Mouse (Mus musculus): ENCODE measurements around the gene Dennd1b. TPM values are rescaled to one million over a fixed set of nuclear protein-coding genes. Genes with fewer than 3 reads are reported as not detected.

The Dennd1b gene
- total RNA-seq, 4 experiments from 2014 or later = 43.2 to 61.9 (median 57.9) TPM

- no peak for DNase-seq (ENCODE audit: low spot score in 2 of 2)
Observed at GRCm38 (mm10) chr1:139007475-139007874, 44.2 kb downstream of the Dennd1b start.

DNA sequence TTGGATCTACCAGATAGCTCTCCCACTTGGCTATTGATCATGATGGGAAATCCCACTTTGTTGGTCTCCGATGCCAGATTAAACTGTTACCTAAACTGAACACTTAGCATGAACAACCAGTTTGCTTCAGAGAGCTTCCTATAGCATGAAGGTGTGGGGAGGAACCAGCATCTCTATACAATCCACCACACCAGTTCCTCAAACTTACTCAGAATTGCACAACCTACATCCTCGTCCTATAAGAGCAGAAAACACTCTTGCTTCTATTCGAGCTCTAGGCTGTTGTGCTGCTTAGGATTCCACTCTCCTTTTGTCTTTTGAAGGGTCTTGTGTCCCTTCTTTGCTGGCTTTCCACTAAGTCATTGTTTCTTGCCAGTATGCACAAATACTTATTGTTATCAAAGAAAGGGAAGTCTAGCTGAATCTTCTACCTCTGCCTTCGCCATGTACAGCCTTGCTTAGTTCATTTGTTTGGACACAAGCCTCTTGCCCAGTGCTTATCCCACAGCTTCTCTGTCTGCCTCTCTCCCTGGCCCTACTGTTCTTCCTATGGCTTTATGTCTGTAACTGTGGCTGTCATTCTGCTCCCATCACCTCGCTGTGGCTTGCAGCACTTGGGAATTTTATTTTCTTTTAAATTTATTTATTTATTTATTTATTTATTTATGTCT lies 52.0 kb downstream of the Dennd1b start:
- no peak for DNase-seq (ENCODE audit: low spot score in 2 of 2)

DNA sequence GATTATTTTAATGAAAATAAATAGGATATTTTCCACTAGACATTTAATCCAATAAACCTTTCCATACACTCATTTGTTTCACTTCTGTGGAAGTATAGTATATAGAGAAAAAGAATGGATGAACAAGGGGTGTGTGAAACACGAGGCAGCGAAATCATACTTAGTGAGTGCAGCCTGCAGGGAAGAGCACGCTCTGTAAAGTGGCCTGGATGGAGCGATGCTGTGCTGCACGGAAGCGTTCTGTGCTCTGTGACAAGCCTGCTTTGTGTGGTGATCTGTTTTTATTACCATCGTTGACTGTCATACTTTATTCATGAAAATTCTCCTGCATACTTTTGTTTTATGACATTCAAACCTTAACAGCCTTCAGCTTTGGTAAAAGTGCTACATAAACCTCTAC lies 58.1 kb downstream of the Dennd1b start:
- DNase-seq (ENCODE audit: low spot score in 2 of 2) = no peak

DNA sequence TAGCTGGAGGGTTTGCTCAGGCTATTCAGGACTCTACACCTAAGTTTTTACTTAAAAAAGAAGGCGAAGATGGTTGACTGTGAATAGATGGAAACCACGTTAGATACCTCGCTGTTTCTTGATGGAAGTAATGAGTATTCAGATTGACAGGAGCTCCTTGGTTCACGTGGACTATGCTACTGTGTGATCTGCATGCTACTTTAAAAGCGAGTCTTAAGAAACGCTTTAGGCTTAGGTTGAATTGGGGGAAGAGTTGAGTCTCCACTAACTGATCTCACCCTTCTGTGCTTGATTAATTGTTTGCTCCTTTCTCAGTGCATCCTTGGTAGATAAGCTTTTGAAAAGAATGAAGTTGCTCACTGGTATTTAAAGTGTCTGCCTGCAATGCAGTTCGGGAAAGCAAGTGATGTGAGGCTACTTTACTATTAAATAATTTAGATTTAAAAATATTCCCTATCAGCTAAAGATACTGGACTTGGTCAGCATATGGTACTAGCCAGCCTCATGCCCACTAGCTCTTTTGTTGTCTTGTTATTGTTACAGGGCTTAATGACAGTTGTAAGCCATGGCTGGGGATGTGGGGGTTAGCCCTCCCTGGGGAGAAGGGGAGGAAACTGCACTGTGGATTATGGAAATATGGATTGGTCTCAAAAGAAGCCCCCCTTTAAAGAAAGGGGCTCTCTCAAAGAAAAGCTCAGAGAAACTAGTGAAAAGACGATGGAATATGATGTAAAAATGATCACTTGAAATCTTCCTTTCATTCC lies 62.8 kb downstream of the Dennd1b start:
- no peak for DNase-seq (ENCODE audit: low spot score in 2 of 2)

- no peak for DNase-seq (ENCODE audit: low spot score in 2 of 2)
Observed at GRCm38 (mm10) chr1:139029521-139029920, 66.3 kb downstream of the Dennd1b start.

GRCm38 (mm10) chr1:139032411-139032810 lies 69.2 kb downstream of the Dennd1b start:
- DNase-seq (ENCODE audit: low spot score in 2 of 2) = no peak

GRCm38 (mm10) chr1:139035141-139035540 lies 71.9 kb downstream of the Dennd1b start:
- DNase-seq (ENCODE audit: low spot score in 2 of 2) = no peak

- no peak for DNase-seq (ENCODE audit: low spot score in 2 of 2)
Observed at GRCm38 (mm10) chr1:139036302-139036701, 73.1 kb downstream of the Dennd1b start.

DNA sequence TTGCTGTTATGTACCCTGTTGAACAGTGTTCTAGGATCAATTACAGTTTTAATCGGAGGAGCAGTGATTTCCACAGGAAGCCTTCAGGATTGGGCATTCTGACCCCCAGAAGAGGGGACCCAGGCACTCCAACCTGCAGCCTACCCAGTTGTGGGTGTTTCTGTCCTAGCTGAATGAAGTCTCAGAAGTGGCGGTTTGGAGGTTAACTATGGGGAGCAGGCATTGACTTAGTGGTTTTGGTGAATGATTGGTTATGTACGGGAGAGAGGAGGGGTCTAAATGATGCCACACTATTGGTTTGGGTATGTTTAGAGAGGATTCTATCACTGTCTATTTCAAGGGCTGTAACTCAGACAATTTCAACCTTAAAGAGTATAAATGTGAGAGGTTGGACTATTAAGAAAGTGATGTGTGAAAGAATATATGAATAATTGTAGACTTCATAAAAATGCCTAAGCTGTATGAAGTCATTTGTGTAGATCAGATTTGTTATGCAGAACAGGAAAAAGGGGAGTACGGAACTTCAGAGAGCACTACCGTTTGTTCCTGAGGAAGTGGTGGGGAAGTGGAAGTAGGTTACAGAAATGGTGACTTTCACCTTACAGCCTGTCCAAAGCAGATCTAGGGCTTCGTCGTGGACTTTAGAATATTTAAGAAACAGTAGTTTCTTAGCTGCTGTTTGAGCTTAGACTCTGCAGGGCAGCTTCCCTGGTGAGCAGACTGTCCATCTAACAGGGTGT lies 73.7 kb downstream of the Dennd1b start:
- DNase-seq (ENCODE audit: low spot score in 2 of 2) = no peak

- no peak for DNase-seq (ENCODE audit: low spot score in 2 of 2)
Observed at GRCm38 (mm10) chr1:139038074-139038473, 74.8 kb downstream of the Dennd1b start.

- DNase-seq (ENCODE audit: low spot score in 2 of 2) = no peak
Observed at GRCm38 (mm10) chr1:139038620-139039019, 75.4 kb downstream of the Dennd1b start.

DNA sequence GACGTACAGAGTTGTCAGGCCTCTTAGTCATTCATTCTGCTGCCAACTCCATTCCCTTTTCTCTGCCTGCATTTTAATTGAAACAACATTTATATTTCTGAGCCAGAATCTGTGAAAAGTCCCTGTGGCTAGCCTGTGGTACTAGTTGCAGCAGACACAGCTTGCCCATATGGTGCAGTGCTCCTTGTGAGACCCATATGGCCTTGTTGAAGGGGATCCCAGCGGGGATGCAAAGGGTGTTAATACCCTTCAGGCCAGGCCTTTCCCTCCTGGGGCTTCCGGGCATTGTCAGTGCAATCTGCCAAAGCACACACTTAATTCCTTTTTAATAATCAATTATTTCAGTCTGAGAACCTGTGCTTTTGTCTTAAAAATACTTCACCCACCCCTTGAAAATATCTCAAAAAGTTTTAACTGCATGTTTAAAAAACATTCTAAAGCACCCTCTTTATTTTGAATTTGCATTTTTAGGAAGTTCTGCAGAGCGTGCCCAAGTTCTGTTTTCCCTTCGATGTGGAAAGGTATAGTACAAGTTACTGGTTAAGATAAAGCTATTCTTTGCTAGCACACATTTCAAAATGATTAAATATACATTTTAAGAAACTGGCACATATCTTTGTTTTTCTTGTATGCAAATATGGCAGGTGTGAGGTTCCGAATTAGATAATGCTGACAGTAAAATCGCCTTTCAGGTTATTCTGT lies 76.4 kb downstream of the Dennd1b start:
- no peak for DNase-seq (ENCODE audit: low spot score in 2 of 2)

GRCm38 (mm10) chr1:139049075-139049474 lies 85.8 kb downstream of the Dennd1b start:
- no peak for DNase-seq (ENCODE audit: low spot score in 2 of 2)

DNA sequence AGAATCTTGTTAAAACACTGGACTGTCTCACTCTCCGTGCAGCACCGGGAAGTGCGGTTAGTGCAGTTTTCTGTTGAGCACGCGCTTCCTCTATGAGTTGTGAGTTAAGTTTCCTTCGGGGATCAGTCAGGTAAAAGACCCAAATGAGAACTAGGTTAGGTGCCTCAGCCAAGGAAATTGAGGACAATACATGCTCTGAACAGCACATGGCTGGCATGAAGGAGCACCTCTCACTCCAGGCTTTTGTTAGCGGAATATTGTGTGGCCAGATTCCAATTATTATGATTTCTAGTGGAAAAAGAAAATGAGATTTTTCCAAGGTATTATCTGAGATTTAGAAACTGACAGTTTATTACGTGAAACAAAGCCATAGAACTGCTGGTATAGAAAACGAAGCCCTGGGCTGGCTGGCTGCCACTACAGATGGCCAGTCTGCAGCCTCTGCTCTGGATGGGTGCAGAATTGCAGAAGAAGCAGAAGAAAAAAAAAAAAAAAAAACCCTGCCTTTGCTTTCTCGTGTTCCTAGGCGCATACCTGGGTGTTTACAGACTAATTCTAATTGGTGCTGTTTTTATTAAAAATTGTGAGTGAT lies 86.7 kb downstream of the Dennd1b start:
- no peak for DNase-seq (ENCODE audit: low spot score in 2 of 2)

GRCm38 (mm10) chr1:139053003-139053402 lies 89.8 kb downstream of the Dennd1b start:
- no peak for DNase-seq (ENCODE audit: low spot score in 2 of 2)

GRCm38 (mm10) chr1:139060301-139060700 lies 97.1 kb downstream of the Dennd1b start:
- DNase-seq (ENCODE audit: low spot score in 2 of 2) = no peak

DNA sequence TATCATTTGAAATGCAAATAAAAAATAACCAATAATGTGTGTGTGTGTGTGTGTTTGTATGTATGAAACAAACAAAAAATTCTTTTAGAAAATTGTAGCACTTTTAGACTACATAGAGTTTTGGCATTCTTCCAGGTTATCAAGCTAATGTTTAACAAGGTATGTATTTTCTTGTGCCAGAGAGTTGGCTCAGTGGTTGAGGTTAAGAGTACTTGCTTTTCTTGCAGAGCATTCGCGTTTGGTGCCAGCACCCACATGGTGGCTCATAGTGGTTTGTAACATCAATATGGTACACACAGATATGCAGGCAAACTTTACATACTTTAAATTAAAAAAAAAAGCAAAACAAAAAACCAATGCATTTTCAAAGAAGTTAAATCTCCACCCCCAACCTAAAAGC lies 101.5 kb downstream of the Dennd1b start:
- DNase-seq (ENCODE audit: low spot score in 2 of 2) = no peak

DNA sequence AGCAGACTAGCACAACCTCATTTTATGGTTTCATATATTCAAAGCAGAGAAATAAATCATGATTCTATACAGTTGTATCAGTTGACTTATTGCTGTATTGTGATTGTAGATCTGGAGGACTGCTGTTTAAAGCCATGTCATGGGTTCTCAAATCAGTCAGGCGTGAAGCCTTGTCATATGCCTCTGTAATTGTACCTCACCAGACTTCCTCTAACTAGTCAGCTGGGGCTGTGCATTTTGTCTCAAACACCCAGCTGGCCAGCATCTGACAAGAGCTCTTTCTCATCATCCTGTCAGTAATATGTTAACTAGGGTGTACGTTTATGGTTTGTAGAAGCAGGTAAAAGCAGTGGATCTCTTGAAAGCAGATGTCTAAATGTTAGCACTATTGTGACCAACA lies 104.0 kb downstream of the Dennd1b start:
- no peak for DNase-seq (ENCODE audit: low spot score in 2 of 2)

- DNase-seq (ENCODE audit: low spot score in 2 of 2) = no peak
Observed at GRCm38 (mm10) chr1:139071015-139071414, 107.8 kb downstream of the Dennd1b start.

GRCm38 (mm10) chr1:139075671-139076070 lies 112.4 kb downstream of the Dennd1b start:
- DNase-seq (ENCODE audit: low spot score in 2 of 2) = no peak

DNA sequence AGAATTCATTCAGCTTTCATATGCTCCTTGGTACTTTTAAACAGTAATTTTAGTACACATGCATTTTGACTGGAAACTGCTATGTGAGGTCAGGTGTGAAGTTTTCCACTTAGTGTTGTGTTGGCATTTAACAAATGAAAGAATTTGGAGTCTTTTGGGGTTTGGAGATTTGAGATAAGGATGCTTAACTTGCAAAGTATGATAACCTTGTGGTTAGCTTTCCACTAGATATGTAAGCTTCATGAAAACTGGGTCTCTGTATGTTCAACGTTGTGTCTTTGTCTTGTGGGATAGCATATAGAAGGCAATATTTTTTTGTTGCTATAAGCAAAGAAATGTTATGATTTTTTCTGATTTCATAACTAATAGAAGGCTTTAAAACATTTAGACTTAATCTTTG lies 114.8 kb downstream of the Dennd1b start:
- DNase-seq (ENCODE audit: low spot score in 2 of 2) = no peak
